Mouse (Mus musculus) cerebellum, adult (tissue): ENCODE measurements around the gene Aldh6a1.

Experiments used
- ATAC-seq: cut with Nextera tagmentation; 2 replicates; pipeline ENCODE4 v1.9.2; 2017; ENCODE audit warnings: mild to moderate bottlenecking, moderate library complexity, mixed read lengths; ENCODE audit not compliant: insufficient number of reproducible peaks, low FRiP score, low TSS enrichment

Aldh6a1 gene

GRCm38 (mm10) chr12:84450718-84451646 is at the start of gene Aldh6a1, which contains the start of gene Lin52:
TSS of gene Aldh6a1 (minus strand) at chr12:84451004.
TSS of gene Lin52 (plus strand) at chr12:84451422.
- ATAC-seq = peak; percentile 95

GRCm38 (mm10) chr12:84496795-84497194 is 46.0 kb upstream of the Aldh6a1 start:
- ATAC-seq = no peak

- no peak for ATAC-seq
Observed at GRCm38 (mm10) chr12:84487324-84488056, 36.7 kb upstream of the Aldh6a1 start.

GRCm38 (mm10) chr12:84482778-84483585 is 32.2 kb upstream of the Aldh6a1 start:
- ATAC-seq = no peak

- no peak for ATAC-seq
Observed at GRCm38 (mm10) chr12:84481251-84481650, 30.4 kb upstream of the Aldh6a1 start.

- ATAC-seq = no peak
Observed at GRCm38 (mm10) chr12:84478937-84479336, 28.1 kb upstream of the Aldh6a1 start.

- ATAC-seq = no peak
Observed at GRCm38 (mm10) chr12:84468701-84469100, 17.9 kb upstream of the Aldh6a1 start.

GRCm38 (mm10) chr12:84462856-84463255 is 12.1 kb upstream of the Aldh6a1 start:
- ATAC-seq = no peak

- ATAC-seq = no peak
Observed at GRCm38 (mm10) chr12:84461416-84461815, 10.6 kb upstream of the Aldh6a1 start.

- no peak for ATAC-seq
Observed at GRCm38 (mm10) chr12:84459845-84460244, 9.0 kb upstream of the Aldh6a1 start.

GRCm38 (mm10) chr12:84456911-84457310 is 6.1 kb upstream of the Aldh6a1 start:
- ATAC-seq = no peak

- no peak for ATAC-seq
Observed at GRCm38 (mm10) chr12:84451801-84452200, 997 bp upstream of the Aldh6a1 start.

- 0 out of 2 replicates have a peak, but pooled peaks have one; percentile 6 for ATAC-seq
Observed at GRCm38 (mm10) chr12:84450351-84450717, 470 bp downstream of the Aldh6a1 start.

GRCm38 (mm10) chr12:84449887-84450286 is 917 bp downstream of the Aldh6a1 start:
- ATAC-seq = no peak

GRCm38 (mm10) chr12:84448181-84448580 is 2.6 kb downstream of the Aldh6a1 start:
- no peak for ATAC-seq

- ATAC-seq = no peak
Observed at GRCm38 (mm10) chr12:84447386-84447785, 3.4 kb downstream of the Aldh6a1 start.

- no peak for ATAC-seq
Observed at GRCm38 (mm10) chr12:84442526-84442925, 8.3 kb downstream of the Aldh6a1 start.

GRCm38 (mm10) chr12:84438697-84439096 is 12.1 kb downstream of the Aldh6a1 start:
- no peak for ATAC-seq

GRCm38 (mm10) chr12:84429825-84430224 is 21.0 kb downstream of the Aldh6a1 start:
- no peak for ATAC-seq

- ATAC-seq = no peak
Observed at GRCm38 (mm10) chr12:84423990-84424389, 26.8 kb downstream of the Aldh6a1 start.

- ATAC-seq = no peak
Observed at GRCm38 (mm10) chr12:84417605-84417922, 33.2 kb downstream of the Aldh6a1 start.
